Mouse (Mus musculus): ENCODE results near the gene Tmbim6. TPM values are rescaled to one million over a fixed set of nuclear protein-coding genes. Genes with fewer than 3 reads are reported as not detected.

Gene Tmbim6
- polyA plus RNA-seq, 1 experiment from 2014 or later, result 212 TPM

DNA sequence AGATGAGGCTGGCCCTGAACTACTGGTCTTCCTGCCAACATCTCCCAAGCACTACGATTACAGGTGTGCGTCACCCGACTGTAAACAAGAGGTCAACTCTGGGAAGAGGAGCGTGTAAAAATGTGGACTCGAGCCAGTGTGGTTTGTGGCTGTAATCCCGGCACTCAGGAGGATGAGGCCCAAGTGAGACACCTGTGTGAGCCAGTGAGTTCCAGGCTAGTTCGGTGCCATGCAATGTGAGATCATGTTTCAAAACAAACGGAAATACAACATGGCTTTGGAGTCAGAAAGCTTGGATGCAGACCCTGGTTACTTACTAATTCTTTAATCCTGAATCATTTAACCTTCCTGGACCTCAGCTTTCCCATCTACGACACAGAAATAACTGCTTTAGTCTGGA, 33.7 kb upstream of the Tmbim6 start:
- H3K4me2 ChIP-seq (replicated peaks; ENCODE audit: low read depth, low read length), result no peak overlapping the region
- DNase-seq (ENCODE audit: low spot score) (no peak), ATAC-seq (ENCODE audit: low FRiP score) (no peak)
- no peaks in the 10 kb centered on the region for H3K36me3 ChIP-seq (ENCODE audit: control insufficient read depth, insufficient read depth, low read length)
- H3K9me3 ChIP-seq (ENCODE audit: control insufficient read depth, low read length), result no peaks in the 10 kb centered on the region
- H3K27me3 ChIP-seq (ENCODE audit: control insufficient read depth, insufficient read depth, low read length), result no peaks in the 10 kb centered on the region
- no peak overlapping the region for H3K9ac ChIP-seq (ENCODE audit: low read depth, low read length)
- H3K4me1 ChIP-seq (replicated peaks; ENCODE audit: control insufficient read depth, insufficient read depth, low read length), result no peaks in the 10 kb centered on the region
- 92% methylated on average over 9 of the region's 9 CpGs for WGBS
- H3K4me3 ChIP-seq (ENCODE audit: low read depth, low read length), result no peak overlapping the region
- no peak overlapping the region for H3K27ac ChIP-seq (ENCODE audit: low read depth, low read length)

DNA sequence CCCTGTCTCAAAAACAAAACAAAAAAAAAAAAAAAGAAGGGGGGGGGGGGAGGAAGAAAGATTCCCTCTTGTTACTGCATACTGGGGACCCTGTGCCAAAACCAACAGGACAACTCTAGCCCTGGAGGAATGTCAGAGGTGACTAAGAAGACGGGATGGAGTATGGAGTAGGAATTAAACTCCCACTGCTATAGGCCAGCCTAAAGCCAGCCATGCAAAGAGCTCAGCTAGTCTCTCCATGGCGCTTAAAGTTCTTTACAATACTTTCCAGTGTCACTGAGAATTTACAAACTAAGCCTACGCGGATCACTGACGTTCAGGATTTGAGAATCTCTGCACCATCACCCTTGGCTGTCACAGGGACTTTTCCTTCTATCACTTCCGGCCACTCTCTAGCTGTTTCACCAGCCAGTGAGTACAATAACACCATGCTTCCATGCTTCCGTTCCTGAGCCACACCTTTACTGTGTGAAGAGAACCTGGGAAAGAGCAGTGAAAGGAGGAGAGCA, 28.6 kb upstream of the Tmbim6 start:
- no peak overlapping the region for H3K4me2 ChIP-seq (replicated peaks; ENCODE audit: low read depth, low read length)
- 79% methylated on average over 7 of the region's 7 CpGs for WGBS
- H3K9me3 ChIP-seq (ENCODE audit: control insufficient read depth, low read length), result no peaks in the 10 kb centered on the region
- no peak overlapping the region for H3K4me3 ChIP-seq (ENCODE audit: low read depth, low read length)
- DNase-seq (ENCODE audit: low spot score) (no peak), ATAC-seq (ENCODE audit: low FRiP score) (no peak)
- no peaks in the 10 kb centered on the region for H3K4me1 ChIP-seq (replicated peaks; ENCODE audit: control insufficient read depth, insufficient read depth, low read length)
- H3K36me3 ChIP-seq (ENCODE audit: control insufficient read depth, insufficient read depth, low read length), result no peaks in the 10 kb centered on the region
- no peak overlapping the region for H3K27ac ChIP-seq (ENCODE audit: low read depth, low read length)
- no peaks in the 10 kb centered on the region for H3K27me3 ChIP-seq (ENCODE audit: control insufficient read depth, insufficient read depth, low read length)
- H3K9ac ChIP-seq (ENCODE audit: low read depth, low read length), result no peak overlapping the region

- no peaks in the 10 kb centered on the region for H3K36me3 ChIP-seq (ENCODE audit: control insufficient read depth, insufficient read depth, low read length)
These were observed 27.8 kb upstream of the Tmbim6 start for GRCm38 (mm10) chr15:99364921-99365320.

DNA sequence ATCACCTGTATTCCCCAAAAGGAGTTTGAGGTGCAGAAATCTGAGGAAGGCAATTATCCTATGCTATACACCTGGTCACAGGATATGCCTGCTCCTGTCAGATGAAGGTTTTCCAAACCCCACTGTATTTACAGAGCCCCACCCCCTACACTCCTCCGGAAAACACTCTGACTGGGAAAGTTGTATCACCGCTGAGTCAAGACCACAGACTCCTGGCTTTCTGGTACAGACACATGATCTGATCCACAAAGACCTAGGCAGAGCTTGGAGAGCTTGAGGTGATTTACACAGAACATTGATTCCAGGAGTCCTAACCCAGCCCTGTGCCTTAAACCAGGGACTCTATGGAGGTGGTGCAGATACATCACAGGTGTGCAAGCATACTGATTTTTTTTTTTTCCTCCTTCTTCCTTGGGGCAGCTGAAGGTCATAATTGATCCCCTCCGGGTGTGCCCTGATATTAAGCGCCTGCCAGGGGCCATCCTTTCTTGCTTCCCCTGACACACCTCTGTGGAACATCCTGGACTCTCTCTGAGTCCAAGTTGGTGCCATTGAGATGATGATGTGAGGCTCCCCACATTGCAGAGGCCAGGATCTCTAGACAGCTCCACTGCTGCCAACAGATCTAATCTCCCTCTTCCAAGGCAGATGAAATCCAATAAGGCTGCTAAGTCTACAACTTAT, 24.0 kb upstream of the Tmbim6 start:
- no peaks in the 10 kb centered on the region for H3K9me3 ChIP-seq (ENCODE audit: control insufficient read depth, low read length)
- 73% methylated on average over 4 of the region's 4 CpGs for WGBS
- no peaks in the 10 kb centered on the region for H3K36me3 ChIP-seq (ENCODE audit: control insufficient read depth, insufficient read depth, low read length)
- no peak overlapping the region for H3K27ac ChIP-seq (ENCODE audit: low read depth, low read length)
- peak overlapping the region; percentile 74 for H3K4me2 ChIP-seq (replicated peaks; ENCODE audit: low read depth, low read length)
- H3K4me3 ChIP-seq (ENCODE audit: low read depth, low read length), result peak overlapping the region; percentile 67
- no peak for ATAC-seq (ENCODE audit: low FRiP score)
- peak overlapping the region; percentile 5; the same call in 1 of the 2 replicates for H3K9ac ChIP-seq (ENCODE audit: low read depth, low read length)
- H3K4me1 ChIP-seq (replicated peaks; ENCODE audit: control insufficient read depth, insufficient read depth, low read length), result no peaks in the 10 kb centered on the region
- H3K27me3 ChIP-seq (ENCODE audit: control insufficient read depth, insufficient read depth, low read length), result no peaks in the 10 kb centered on the region
- no peak for DNase-seq (ENCODE audit: low spot score)

More at GRCm38 (mm10) chr15:99364921-99365320, 27.8 kb upstream of the Tmbim6 start:
- DNase-seq (ENCODE audit: low spot score) (no peak), ATAC-seq (ENCODE audit: low FRiP score) (no peak)
- no peak overlapping the region for H3K4me2 ChIP-seq (replicated peaks; ENCODE audit: low read depth, low read length)
- H3K27me3 ChIP-seq (ENCODE audit: control insufficient read depth, insufficient read depth, low read length), result no peaks in the 10 kb centered on the region
- H3K4me1 ChIP-seq (replicated peaks; ENCODE audit: control insufficient read depth, insufficient read depth, low read length), result no peaks in the 10 kb centered on the region
- no peak overlapping the region for H3K4me3 ChIP-seq (ENCODE audit: low read depth, low read length)
- H3K27ac ChIP-seq (ENCODE audit: low read depth, low read length), result no peak overlapping the region
- 66% methylated on average over 8 of the region's 8 CpGs for WGBS
- H3K9ac ChIP-seq (ENCODE audit: low read depth, low read length), result no peak overlapping the region
- H3K9me3 ChIP-seq (ENCODE audit: control insufficient read depth, low read length), result no peaks in the 10 kb centered on the region

DNA sequence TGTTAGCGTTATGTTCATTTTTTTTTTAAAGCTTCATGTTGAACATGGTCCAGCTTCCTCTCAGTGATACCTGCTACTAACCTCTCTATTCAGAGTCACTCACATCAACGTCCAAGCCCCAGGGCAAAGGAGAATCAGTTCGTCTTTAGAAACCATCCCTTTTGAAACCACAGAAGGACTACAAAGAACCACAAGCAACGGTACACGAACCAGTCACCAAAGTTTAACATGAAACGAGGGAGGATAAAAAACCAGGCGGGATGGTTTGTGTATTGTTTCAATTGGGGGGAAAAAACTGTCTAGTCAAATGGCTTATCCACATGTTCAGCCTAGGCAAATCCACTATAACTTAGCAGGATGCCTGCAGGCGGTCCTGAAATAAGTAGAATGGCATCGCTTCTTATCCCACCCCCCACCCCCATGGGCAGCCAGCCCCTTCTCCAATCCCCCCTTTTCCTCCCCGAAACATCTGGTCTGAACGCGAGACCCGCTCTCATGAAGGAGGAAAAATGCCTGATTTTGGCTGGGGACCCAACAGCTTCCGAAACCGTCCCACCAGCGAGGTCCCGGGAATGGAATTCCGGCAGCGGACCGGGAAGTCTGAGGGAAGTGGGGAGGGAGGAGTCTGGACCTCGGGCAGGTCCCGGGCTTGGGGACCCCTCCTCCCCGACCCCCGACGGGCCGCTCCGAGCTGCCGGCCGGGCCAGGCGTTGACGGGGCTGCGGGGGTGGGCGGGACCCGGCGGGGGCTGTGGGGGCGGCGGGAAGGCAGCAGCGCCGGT, 23.1 kb upstream of the Tmbim6 start:
- H3K4me2 ChIP-seq (replicated peaks; ENCODE audit: low read depth, low read length), result peak overlapping the region; percentile 74
- no peaks in the 10 kb centered on the region for H3K4me1 ChIP-seq (replicated peaks; ENCODE audit: control insufficient read depth, insufficient read depth, low read length)
- H3K9ac ChIP-seq (ENCODE audit: low read depth, low read length), result peak overlapping the region; percentile 76
- no peaks in the 10 kb centered on the region for H3K36me3 ChIP-seq (ENCODE audit: control insufficient read depth, insufficient read depth, low read length)
- ATAC-seq (ENCODE audit: low FRiP score), result no peak
- H3K9me3 ChIP-seq (ENCODE audit: control insufficient read depth, low read length), result no peaks in the 10 kb centered on the region
- H3K4me3 ChIP-seq (ENCODE audit: low read depth, low read length), result peak overlapping the region; percentile 67
- peak; percentile 67 for DNase-seq (ENCODE audit: low spot score)
- H3K27ac ChIP-seq (ENCODE audit: low read depth, low read length), result peak overlapping the region; percentile 70
- 3% methylated on average over 30 of the region's 39 CpGs for WGBS
- no peaks in the 10 kb centered on the region for H3K27me3 ChIP-seq (ENCODE audit: control insufficient read depth, insufficient read depth, low read length)

GRCm38 (mm10) chr15:99370259-99370691, 22.4 kb upstream of the Tmbim6 start, which contains the start of gene Fmnl3:
Gene Fmnl3 (minus strand): TSS chr15:99370482.
- Histone ChIP-seq H3K4me3 (ENCODE audit: low read depth, low read length) (peak within 1 kb of the TSS; percentile 67), H3K36me3 (ENCODE audit: control insufficient read depth, insufficient read depth, low read length) (no peaks in the 10 kb centered on the region), H3K27me3 (ENCODE audit: control insufficient read depth, insufficient read depth, low read length) (no peaks in the 10 kb centered on the region), H3K27ac (ENCODE audit: low read depth, low read length) (peak within 1 kb of the TSS; percentile 70), H3K4me2 (replicated peaks; ENCODE audit: low read depth, low read length) (peak within 1 kb of the TSS; percentile 74), H3K9ac (ENCODE audit: low read depth, low read length) (peak within 1 kb of the TSS; percentile 76), H3K4me1 (replicated peaks; ENCODE audit: control insufficient read depth, insufficient read depth, low read length) (no peaks in the 10 kb centered on the region), H3K9me3 (ENCODE audit: control insufficient read depth, low read length) (no peaks in the 10 kb centered on the region)
- DNase-seq (ENCODE audit: low spot score) (peak; percentile 97), ATAC-seq (ENCODE audit: low FRiP score) (peak; percentile 98)
- WGBS, result 0% methylated on average over 41 of the region's 48 CpGs

DNA sequence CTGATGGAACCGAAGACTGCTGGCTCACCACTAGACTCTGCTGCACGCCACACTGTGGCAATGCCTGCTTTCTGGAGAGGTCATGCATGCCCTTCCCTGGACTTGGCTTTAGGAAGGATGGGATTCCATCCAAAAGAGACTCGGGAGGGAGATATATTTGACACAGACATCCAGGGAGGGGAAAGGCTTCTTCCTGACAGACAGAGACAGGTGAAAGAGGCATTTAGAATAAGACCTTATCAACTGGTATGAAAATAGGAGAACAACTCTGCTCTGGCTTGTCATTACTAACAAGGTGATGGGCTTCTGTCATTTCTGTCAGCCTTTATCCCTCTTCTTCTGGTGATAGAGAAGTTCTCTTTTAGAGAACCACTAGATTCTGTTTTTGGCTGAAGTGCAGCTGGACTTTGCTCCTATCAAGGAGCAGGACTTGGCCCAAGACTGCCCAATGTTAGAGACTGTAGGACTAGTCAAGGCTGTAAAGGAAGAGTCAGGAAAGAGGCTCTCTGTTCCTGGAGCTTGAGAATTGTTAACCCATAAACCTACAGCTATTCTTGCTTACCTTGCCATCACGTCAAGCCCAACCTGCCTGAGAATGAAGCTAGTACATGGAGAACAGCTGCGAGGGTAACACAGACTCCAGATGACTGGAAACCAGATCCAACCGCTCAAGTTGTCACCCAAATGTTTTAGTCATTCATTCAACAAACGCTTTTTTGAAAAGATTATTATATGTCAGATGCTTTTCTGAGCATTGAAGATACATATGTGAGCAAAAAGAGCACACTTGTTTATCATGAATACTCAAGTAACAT, 20.9 kb upstream of the Tmbim6 start:
- ATAC-seq (ENCODE audit: low FRiP score) (no peak), DNase-seq (ENCODE audit: low spot score) (no peak)
- Histone ChIP-seq H3K4me1 (replicated peaks; ENCODE audit: control insufficient read depth, insufficient read depth, low read length) (no peaks in the 10 kb centered on the region), H3K4me2 (replicated peaks; ENCODE audit: low read depth, low read length) (no peak overlapping the region), H3K4me3 (ENCODE audit: low read depth, low read length) (no peak overlapping the region), H3K9me3 (ENCODE audit: control insufficient read depth, low read length) (no peaks in the 10 kb centered on the region), H3K27ac (ENCODE audit: low read depth, low read length) (no peak overlapping the region), H3K36me3 (ENCODE audit: control insufficient read depth, insufficient read depth, low read length) (no peaks in the 10 kb centered on the region), H3K27me3 (ENCODE audit: control insufficient read depth, insufficient read depth, low read length) (no peaks in the 10 kb centered on the region), H3K9ac (ENCODE audit: low read depth, low read length) (no peak overlapping the region)
- WGBS, result 89% methylated on average over 7 of the region's 7 CpGs

DNA sequence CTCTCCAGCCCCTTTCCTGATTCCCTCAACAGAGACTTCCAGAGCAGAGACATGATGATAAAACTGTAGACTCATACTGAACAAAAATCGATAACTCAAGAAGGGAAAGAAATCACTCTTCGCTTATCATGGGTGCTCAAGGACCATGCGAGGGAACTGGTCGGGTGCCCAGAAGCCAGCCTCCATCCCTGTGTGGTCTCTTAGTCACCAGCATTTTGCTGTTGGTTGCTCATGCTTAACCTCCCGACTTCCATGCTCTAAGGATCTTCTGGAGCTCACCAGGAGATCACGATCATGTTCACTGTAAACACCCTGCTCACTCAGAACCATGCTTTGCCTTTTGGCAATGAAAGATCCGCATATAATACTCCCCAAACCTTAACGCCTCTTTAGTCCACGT, 19.9 kb upstream of the Tmbim6 start:
- H3K27ac ChIP-seq (ENCODE audit: low read depth, low read length), result no peak overlapping the region
- ATAC-seq (ENCODE audit: low FRiP score) (no peak), DNase-seq (ENCODE audit: low spot score) (no peak)
- H3K27me3 ChIP-seq (ENCODE audit: control insufficient read depth, insufficient read depth, low read length), result no peaks in the 10 kb centered on the region
- H3K4me3 ChIP-seq (ENCODE audit: low read depth, low read length), result no peak overlapping the region
- no peak overlapping the region for H3K9ac ChIP-seq (ENCODE audit: low read depth, low read length)
- WGBS, result 80% methylated on average over 9 of the region's 9 CpGs
- H3K4me1 ChIP-seq (replicated peaks; ENCODE audit: control insufficient read depth, insufficient read depth, low read length), result no peaks in the 10 kb centered on the region
- H3K9me3 ChIP-seq (ENCODE audit: control insufficient read depth, low read length), result no peaks in the 10 kb centered on the region
- no peak overlapping the region for H3K4me2 ChIP-seq (replicated peaks; ENCODE audit: low read depth, low read length)
- H3K36me3 ChIP-seq (ENCODE audit: control insufficient read depth, insufficient read depth, low read length), result no peaks in the 10 kb centered on the region

Data from hindbrain, embryonic 11.5 days (tissue).